Mouse (Mus musculus) kidney, adult 2 months (tissue): ENCODE data around the gene Sorbs1.

ENCODE experiments used
- CTCF ChIP-seq: fragments of 200-500 bp; conservative IDR thresholded peaks from 2 replicates; pipeline ENCODE4 v1.5.1; 2011; ENCODE audit warnings: low read depth, mild to moderate bottlenecking, control low read depth, low read length, moderate library complexity, mixed read lengths; ENCODE audit not compliant: insufficient read depth, insufficient read length
- POLR2A ChIP-seq: fragments of 200-500 bp; IDR thresholded peaks from one replicate; pipeline ENCODE4 v1.6.1; 2011; ENCODE audit warnings: low read depth, low read length, control low read depth

DNA sequence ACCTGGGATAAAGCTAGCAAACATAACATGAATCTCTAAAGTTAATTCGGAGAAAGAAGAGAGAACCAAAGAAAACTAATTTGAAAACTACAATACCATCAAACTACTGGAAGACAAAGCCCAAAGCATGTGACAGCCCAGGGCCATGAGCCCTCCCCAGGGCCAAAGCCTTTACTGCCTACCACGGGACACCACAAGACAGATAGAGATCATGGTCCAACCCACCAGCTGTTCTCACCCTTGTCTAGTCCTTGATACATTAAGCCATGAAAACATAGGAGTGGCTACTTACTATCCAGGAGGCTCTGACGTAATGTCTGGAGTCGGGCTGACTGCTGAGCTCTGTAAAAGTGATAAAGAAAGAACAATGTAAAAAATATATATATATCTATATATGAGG, 176.9 kb downstream of the Sorbs1 start:
- TF ChIP-seq CTCF: no peak
- no peak for TF ChIP-seq POLR2A
